Mouse (Mus musculus): ENCODE data around the gene Six1.
"Not testable (repeated sequence)": the region's sequence is repeated elsewhere in the genome, so short reads cannot be mapped to it uniquely, and the experiment has no call there.

The Six1 gene

GRCm38 (mm10) chr12:73053668-73054241, at the start of gene Six1:
Gene Six1, minus strand, starts transcription at chr12:73053887.
- peak; percentile 71 for DNase-seq

DNA sequence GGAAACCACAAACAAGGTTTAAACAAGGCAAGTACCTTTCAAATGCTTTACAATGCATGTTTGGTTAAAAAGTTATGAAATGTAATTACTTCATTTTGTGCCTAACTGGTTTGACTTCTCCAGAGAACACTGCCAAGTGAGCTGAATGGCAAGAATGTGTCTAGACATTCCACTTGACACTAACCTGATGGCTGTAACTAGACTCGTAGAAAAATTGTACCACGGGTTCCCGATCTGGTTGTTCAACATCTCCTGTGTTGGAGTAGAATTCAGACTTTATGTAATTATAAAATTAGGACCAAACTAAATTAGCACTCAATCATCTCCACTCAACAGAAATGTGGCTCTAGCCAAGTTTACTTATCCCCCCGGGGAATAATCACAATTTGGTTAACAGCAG, 44.9 kb upstream of the Six1 start:
- no peak for DNase-seq

DNA sequence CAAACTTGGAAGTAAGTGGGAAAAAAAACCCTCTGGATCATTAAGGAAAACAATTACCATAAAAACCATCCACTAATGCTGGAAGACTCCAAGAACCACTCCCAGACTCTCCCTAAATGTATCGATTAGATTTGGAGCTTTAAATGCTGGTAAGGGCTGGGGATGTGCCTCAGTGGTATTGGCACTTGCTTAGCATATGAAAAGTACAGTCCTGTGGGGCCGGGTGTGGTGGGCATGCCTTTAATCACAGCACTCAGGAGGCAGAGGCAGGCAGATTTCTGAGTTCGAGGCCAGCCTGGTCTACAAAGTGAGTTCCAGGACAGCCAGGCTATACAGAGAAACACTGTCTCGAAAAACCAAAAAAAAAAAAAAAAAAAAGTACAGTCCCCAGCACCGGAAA, 42.5 kb upstream of the Six1 start:
- DNase-seq: not testable (repeated sequence)

- DNase-seq: no peak
Observed at GRCm38 (mm10) chr12:73094605-73095004, 40.9 kb upstream of the Six1 start.

DNA sequence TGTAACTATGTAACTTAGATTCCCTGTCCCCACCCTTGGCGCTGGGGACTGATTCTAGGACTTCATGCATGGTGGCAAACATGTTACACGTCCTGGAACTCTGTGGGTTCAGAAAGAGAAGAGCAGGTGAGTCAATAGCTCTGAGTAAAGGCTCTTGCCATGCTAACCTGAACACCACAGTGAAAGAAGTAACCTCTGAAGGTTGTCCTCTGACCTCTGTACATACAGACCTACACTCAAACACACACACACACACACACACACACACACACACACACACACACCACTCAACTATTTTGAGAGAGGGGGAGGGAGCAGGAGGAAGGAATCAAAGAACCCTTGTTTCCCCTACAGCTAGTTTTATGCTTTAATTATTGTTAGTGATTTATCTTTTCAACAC, 40.5 kb upstream of the Six1 start:
- DNase-seq: no peak

DNA sequence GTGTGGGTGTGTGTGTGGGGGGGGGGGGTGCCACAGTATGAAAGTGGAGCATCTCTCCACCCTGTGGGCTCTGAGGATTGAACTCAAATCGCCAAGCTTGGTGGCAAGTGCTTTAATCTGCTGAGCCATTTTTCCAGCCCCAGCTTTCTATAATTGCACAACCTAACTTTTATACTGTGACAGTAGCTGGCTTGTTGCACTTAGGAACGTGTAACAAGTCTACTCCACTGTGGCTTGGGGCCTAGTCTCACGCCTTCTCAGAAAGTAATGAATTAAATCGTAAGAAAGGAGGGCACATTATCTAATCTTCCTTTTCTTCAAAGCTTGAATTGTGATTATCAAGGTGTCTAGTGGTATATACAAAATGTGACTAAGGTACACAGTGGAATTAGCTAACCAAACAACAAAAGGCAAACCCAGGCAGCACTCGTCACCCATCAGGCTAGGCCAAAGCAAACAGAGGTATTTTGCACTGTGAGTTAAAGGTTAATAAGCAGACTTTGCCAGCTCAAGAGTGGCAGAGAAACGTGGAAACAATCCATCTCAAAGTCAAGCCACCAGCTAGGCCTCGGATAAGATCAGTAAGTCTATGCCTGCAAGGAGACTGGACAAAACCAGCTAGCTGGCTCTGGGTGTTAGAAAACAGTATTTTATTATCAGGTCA, 37.1 kb upstream of the Six1 start:
- DNase-seq: no peak

GRCm38 (mm10) chr12:73088911-73089310, 35.2 kb upstream of the Six1 start:
- DNase-seq: peak; percentile 87

- DNase-seq: no peak
Observed at GRCm38 (mm10) chr12:73088500-73088899, 34.8 kb upstream of the Six1 start.

DNA sequence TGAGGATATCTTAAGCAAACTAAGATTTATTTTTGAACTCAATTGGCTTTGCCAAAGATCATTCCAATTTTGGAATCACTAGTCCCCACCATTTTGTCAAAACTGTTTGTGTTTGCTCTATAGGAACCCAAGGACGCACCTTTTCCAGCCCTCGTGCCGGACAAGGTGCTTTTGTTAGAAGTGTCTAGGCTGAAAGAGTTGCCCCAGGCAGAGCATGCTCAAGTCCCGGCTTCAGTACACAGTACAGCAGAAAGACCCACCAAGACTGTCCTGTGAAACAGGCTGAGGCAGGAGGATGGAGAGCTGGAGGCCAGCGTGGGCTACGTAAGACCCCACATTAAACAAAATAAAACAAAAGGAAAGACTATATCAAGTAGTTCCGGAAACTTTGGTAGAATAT, 33.4 kb upstream of the Six1 start:
- DNase-seq: no peak

GRCm38 (mm10) chr12:73085739-73086630, 32.3 kb upstream of the Six1 start:
- no peak for DNase-seq

- DNase-seq: no peak
Observed at GRCm38 (mm10) chr12:73083773-73084172, 30.1 kb upstream of the Six1 start.

- not testable (repeated sequence) for DNase-seq
Observed at GRCm38 (mm10) chr12:73081828-73082227, 28.1 kb upstream of the Six1 start.

- no peak for DNase-seq
Observed at GRCm38 (mm10) chr12:73060805-73061410, 7.2 kb upstream of the Six1 start.

- no peak for DNase-seq
Observed at GRCm38 (mm10) chr12:73057492-73057891, 3.8 kb upstream of the Six1 start.

DNA sequence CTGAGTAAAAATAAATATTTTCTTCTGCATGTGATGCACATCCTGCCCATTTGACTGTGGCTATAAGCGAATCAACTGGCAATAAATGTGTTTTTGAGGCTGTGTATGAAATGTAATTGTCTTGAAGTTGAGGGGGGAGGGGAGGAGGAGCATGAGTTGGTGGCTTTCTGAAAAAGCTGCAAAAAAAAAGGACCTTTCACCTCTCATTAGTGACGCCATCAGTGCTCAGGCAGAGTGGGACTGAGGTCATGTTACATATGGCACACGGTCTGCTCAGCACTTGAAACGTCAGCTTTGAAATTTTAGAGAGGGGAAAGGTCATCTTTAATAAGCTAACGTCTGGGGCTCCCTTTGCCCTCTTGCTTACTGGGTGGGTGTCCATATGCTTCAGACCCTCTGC, 1.8 kb upstream of the Six1 start:
- DNase-seq: no peak

- DNase-seq: no peak
Observed at GRCm38 (mm10) chr12:73054576-73055185, 994 bp upstream of the Six1 start.

DNA sequence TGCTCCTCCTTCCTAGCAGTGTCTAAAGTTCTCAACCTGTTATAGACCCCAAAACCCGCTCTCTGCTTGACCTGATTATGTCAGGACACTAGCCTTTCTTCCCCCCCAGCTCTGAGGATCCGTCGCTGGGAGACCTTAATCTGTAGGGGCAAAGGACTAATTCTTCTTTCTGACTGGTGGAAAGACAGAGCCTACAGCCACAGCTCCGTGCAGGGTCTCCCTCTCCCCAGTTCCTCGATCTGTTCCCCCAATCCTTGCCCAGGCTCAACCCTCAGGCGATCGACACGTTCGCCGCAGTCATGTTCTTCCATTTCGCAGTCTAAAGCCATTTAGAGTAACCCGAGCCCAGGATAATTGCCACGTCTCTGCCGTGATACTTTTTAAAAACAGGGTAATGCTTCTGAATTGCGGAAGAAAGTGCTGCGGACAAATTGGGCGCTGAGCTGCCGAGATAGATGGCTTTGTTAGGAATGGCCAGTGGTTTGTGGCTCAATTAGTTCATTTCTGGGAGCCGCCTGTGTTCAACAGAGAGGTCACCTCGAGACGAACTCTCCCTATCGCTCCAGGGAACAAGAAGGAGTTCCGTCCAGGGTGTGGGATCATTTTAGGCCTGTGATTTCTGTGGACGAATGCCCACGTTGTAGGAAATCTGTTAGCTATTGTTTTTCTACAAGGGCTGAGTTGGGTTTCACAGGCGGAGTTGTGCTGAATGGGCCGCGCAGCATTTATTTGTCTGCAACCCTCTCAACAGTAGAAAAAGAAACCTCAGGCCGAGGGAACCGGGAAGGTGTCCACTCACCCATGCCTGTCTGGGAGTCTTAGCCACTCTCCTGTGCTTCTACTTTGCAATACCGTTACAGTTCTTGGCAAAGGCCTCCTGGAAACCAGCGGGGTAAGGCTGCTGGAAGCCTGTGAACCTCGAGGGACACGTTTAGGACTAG, 766 bp downstream of the Six1 start:
- no peak for DNase-seq

DNA sequence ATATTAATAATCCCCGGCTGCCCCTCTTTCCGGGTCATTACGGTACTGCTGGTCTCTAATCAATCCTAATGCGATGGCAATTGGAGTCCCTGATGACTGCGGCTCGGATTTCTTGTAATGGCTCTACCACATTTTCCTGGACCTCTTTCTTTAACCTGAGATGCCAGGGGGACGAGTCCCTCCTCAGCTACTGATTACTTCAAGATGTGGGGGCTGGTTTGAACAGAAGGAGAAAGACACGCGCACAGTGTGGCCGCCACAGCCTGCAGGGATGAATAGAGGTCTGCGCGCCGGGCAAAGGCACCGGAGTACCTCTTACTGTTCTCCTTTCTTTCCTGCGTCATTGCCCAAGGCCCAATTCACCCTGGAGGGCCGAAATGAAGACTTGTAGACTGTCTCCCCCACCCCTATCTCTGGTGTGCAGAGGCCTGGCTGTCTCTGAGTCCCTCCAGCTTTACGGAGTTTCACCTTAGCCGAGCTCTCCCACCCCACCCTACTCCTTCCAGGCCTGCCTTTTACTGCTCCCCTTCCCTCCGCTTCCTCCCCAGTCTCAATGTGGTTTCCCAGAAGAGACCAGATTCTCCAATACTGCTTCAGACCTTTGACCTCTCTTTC, 1.5 kb downstream of the Six1 start:
- no peak for DNase-seq

DNA sequence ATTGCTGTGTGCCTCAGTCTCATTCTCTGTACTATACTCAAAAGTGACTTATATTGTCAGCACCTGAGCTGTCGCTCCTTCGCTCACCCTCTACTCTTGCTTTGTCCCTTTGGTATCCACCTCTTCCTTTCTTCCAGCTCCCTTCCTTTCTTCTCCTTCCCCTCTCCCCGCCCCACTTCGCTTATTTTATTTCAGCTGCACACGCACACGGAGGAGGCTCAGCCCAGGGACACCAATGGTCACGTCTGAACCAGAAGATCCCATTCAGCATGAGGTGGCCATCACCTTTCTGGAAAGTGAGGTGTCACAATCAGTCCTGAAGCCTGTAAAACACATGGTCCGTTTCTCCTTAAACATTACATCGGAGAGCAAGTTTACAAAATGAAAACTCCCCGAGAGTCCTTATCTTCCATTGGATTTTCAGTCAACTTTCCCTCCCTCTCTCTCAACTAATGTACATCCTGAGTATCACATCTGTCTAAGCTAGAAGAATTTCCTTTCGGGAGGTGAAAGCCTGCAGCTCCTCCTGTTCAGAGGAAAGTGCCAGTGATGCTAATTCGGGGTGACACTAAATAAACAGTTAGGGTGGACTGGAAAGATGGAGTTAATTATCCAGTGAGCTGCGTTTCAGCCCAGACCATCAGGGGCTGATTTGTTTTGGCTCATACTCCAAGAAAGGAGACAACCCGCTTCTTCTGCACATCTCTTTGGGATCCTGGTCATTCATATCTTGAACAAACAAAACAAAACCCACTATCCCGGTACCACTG, 2.7 kb downstream of the Six1 start:
- no peak for DNase-seq

- DNase-seq: no peak
Observed at GRCm38 (mm10) chr12:73050305-73050704, 3.4 kb downstream of the Six1 start.

Measured in liver (tissue).